In genomic region chr6:127790023-127790422, GRCm38 (mm10) we compare ENCODE assay signal across 20 mouse cellular contexts. TPM values are rescaled to one million over a fixed set of nuclear protein-coding genes. Genes with fewer than 3 reads are reported as not detected.
DNase-seq lines count a peak whose midpoint lies in the region; ATAC-seq lines count a peak whose summit lies in the region.
"Had no signal": no experiment of that assay in that cellular context is flagged by ENCODE, and none has a peak within 500 bp of the region (broad histone marks: within the 10 kb centered on the region; RNA-seq: fewer than 3 reads in every experiment).

No protein-coding gene starts in this region.

- no peak for ATAC-seq in liver, embryonic 12.5 days
- peak; percentile 84 for ATAC-seq in activated CD4-positive, CD25-positive, alpha-beta regulatory T cell, adult 4 months
- peak; percentile 28; the same call in 1 of the 2 replicates for ATAC-seq in liver, embryonic 15.5 days (ENCODE audit: insufficient read depth)
- peak; percentile 95 for ATAC-seq in megakaryocyte progenitor cell, adult 5-6 weeks (replicated peaks; ENCODE audit: poor library complexity)
- no peak for ATAC-seq in forebrain, embryonic 14.5 days
- ATAC-seq: intestine, embryonic 15.5 days; Patski had no signal

- H3K27ac ChIP-seq in liver, embryonic 12.5 days: no peak overlapping the region
- no peak overlapping the region for H3K27ac ChIP-seq in liver, embryonic 15.5 days (replicated peaks)
- no peak overlapping the region for H3K27ac ChIP-seq in forebrain, embryonic 14.5 days (ENCODE audit: low read depth, low read length)
- H3K27ac ChIP-seq: intestine, embryonic 15.5 days; macrophage; neural tube, embryonic 15.5 days had no signal

- no peak overlapping the region for H3K4me2 ChIP-seq in liver, embryonic 12.5 days
- H3K4me2 ChIP-seq in liver, embryonic 15.5 days: no peak overlapping the region
- no peak overlapping the region for H3K4me2 ChIP-seq in forebrain, embryonic 14.5 days (ENCODE audit: low read length)
- H3K4me2 ChIP-seq: intestine, embryonic 15.5 days; neural tube, embryonic 15.5 days had no signal

- no peaks in the 10 kb centered on the region for H3K36me3 ChIP-seq in liver, embryonic 12.5 days
- H3K36me3 ChIP-seq in liver, embryonic 15.5 days (replicated peaks): no peaks in the 10 kb centered on the region
- H3K36me3 ChIP-seq in forebrain, embryonic 14.5 days (ENCODE audit: control insufficient read depth, insufficient read depth, low read length): no peaks in the 10 kb centered on the region
- H3K36me3 ChIP-seq: intestine, embryonic 15.5 days; neural tube, embryonic 15.5 days had no signal

- 33% methylated on average over 13 of the region's 13 CpGs for WGBS in liver, embryonic 12.5 days (ENCODE audit: insufficient replicate concordance)
- 34% methylated on average over 13 of the region's 13 CpGs for WGBS in liver, embryonic 15.5 days (ENCODE audit: insufficient replicate concordance)
- WGBS in forebrain, embryonic 14.5 days: 85% methylated on average over 13 of the region's 13 CpGs

- no peak overlapping the region for H3K9ac ChIP-seq in liver, embryonic 12.5 days
- H3K9ac ChIP-seq in liver, embryonic 15.5 days: no peak overlapping the region
- H3K9ac ChIP-seq in forebrain, embryonic 14.5 days (ENCODE audit: low read length): no peak overlapping the region
- H3K9ac ChIP-seq: intestine, embryonic 15.5 days; neural tube, embryonic 15.5 days had no signal

- peak; percentile 28 for DNase-seq in liver
- DNase-seq in left cerebral cortex, adult 11 months (ENCODE audit: low spot score): no peak
- DNase-seq in left cerebral cortex, adult 18-20 months (ENCODE audit: low spot score in 2 of 2): no peak
- DNase-seq in forebrain, embryonic 14.5 days (ENCODE audit: low spot score): no peak
- DNase-seq: adrenal gland, postnatal 10 days; embryo, embryonic 11 days; heart, adult 11 months; heart, postnatal 14 days; kidney, postnatal 10 days; left cerebral cortex, postnatal 4 days; right cerebral cortex, adult 18-20 months; thymus, postnatal 14 days had no signal

- H3K27me3 ChIP-seq in liver, embryonic 12.5 days (replicated peaks): no peaks in the 10 kb centered on the region
- H3K27me3 ChIP-seq in liver, embryonic 15.5 days: no peaks in the 10 kb centered on the region
- no peaks in the 10 kb centered on the region for H3K27me3 ChIP-seq in forebrain, embryonic 14.5 days (replicated peaks; ENCODE audit: control insufficient read depth, insufficient read depth, low read length)
- H3K27me3 ChIP-seq: intestine, embryonic 15.5 days; neural tube, embryonic 15.5 days had no signal

- H3K4me1 ChIP-seq in liver, embryonic 12.5 days: peaks cover 13% of the 10 kb centered on the region
- no peaks in the 10 kb centered on the region for H3K4me1 ChIP-seq in liver, embryonic 15.5 days (replicated peaks)
- H3K4me1 ChIP-seq in forebrain, embryonic 14.5 days (ENCODE audit: control insufficient read depth, insufficient read depth, low read length): no peaks in the 10 kb centered on the region
- H3K4me1 ChIP-seq: intestine, embryonic 15.5 days; neural tube, embryonic 15.5 days had no signal

- no peak overlapping the region for H3K4me3 ChIP-seq in liver, embryonic 12.5 days
- no peak overlapping the region for H3K4me3 ChIP-seq in liver, embryonic 15.5 days (replicated peaks)
- no peak overlapping the region for H3K4me3 ChIP-seq in forebrain, embryonic 14.5 days (ENCODE audit: low read depth, low read length)
- H3K4me3 ChIP-seq: intestine, embryonic 15.5 days; neural tube, embryonic 15.5 days had no signal

- H3K9me3 ChIP-seq in liver, embryonic 12.5 days (replicated peaks): no peaks in the 10 kb centered on the region
- no peaks in the 10 kb centered on the region for H3K9me3 ChIP-seq in liver, embryonic 15.5 days (replicated peaks)
- no peaks in the 10 kb centered on the region for H3K9me3 ChIP-seq in forebrain, embryonic 14.5 days (replicated peaks; ENCODE audit: control insufficient read depth, low read length)
- H3K9me3 ChIP-seq: intestine, embryonic 15.5 days; neural tube, embryonic 15.5 days had no signal

RNA-seq across cellular contexts. Expression of gene Prmt8, which starts 20.8 kb away (rescaled TPM):
- not detected in 2 replicates for polyA plus RNA-seq in liver, embryonic 12.5 days (2016; fragmentation: Nextera tagmentation; extraction: Ambion mirVana)
- polyA plus RNA-seq in activated CD4-positive, CD25-positive, alpha-beta regulatory T cell, adult 4 months (2017; shearing (Covaris generic)): not detected
- not detected in 2 replicates for polyA plus RNA-seq in liver, embryonic 15.5 days (2015; fragmentation: Nextera tagmentation; extraction: Ambion mirVana)
- not detected in 2 replicates for total RNA-seq in megakaryocyte progenitor cell, adult 5-6 weeks (2015)
- not detected in 2 replicates for total RNA-seq in megakaryocyte progenitor cell, adult 5-6 weeks (2017)
- 10 to 100 TPM; 72.7 to 85.8 TPM for total RNA-seq in left cerebral cortex, adult 18-20 months (2021)
- 16.6 and 17.9 TPM in 2 replicates for polyA plus RNA-seq in forebrain, embryonic 14.5 days (2014; fragmentation: Nextera tagmentation; extraction: Ambion mirVana)
- total RNA-seq: heart, postnatal 14 days had no signal
- polyA plus RNA-seq: macrophage, Patski had no signal

Comparison
In these comparisons a context has a peak if more than half of its experiments do, and no peak if none do; other contexts are left out.
1. ATAC-seq: peak in activated CD4-positive, CD25-positive, alpha-beta regulatory T cell, adult 4 months (single experiment), liver, embryonic 15.5 days (single experiment) and megakaryocyte progenitor cell, adult 5-6 weeks (single experiment); none in liver, embryonic 12.5 days (single experiment) and forebrain, embryonic 14.5 days (single experiment).
2. RNA of gene Prmt8, which starts 20.8 kb away (polyA plus RNA-seq): 16.6 to 17.9 TPM in forebrain, embryonic 14.5 days; not detected in activated CD4-positive, CD25-positive, alpha-beta regulatory T cell, adult 4 months, not detected in liver, embryonic 15.5 days and not detected in liver, embryonic 12.5 days; every median in the first group is over 10 times any median in the second.